Mouse (Mus musculus) thymus, postnatal 0 days (tissue): ENCODE data around the gene 4933402D24Rik. TPM values are rescaled to one million over a fixed set of nuclear protein-coding genes. Genes with fewer than 3 reads are reported as not detected.

Source experiments
- DNase-seq: peaks from one replicate; pipeline ENCODE4 v3.0.0-alpha.2; 2015; ENCODE audit warnings: low spot score
- polyA plus RNA-seq: library from polyadenylated mRNA; unstranded; fragments of >200 nt; fragmentation: Nextera tagmentation; extraction: Ambion mirVana; gene quantifications from 2 replicates; pipeline ENCODE4 v1.2.1, GENCODE M21; 2015

Gene 4933402D24Rik
- not detected in 2 replicates for polyA plus RNA-seq

DNA sequence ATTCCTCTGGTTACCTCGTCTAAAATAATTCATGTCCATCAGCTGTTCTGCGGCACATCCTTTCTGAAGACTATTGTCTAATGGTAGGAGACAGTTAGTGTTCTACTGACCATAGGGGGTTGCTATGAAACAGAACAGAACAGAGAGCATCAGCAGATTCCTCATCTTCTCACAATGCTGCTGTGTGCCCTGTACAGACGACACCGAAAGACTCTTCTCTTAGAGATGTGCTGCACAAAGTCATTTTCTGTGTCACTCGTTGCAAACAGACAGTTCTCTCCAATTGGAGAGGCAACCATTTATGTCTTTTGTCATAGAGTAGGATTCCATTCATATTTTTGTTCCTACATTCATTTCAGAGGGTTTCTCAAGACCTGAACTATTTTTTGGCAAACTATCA, at the start of gene 4933402D24Rik:
Gene 4933402D24Rik (minus strand): TSS at position 101 of the 400 bp plus-strand sequence.
- DNase-seq = no peak

DNA sequence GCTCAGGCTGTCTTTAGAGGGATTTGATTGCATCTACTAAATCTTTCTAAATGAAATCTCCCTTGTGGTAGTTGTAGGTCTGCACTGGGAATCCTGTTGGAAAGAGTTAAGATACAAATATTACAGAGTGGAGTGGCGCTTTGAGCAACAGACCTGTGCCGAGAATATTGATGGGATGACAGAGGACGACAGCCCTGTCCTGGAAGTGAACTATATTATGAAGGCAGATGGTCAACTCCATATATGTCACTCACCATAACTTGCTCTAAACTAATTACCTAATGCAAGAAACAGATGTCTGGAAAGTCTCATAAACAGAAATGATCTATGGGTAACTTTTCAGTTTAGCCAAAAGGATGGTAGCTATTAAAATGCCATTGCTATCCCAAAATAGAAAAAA, 39.5 kb upstream of the 4933402D24Rik start:
- no peak for DNase-seq

DNA sequence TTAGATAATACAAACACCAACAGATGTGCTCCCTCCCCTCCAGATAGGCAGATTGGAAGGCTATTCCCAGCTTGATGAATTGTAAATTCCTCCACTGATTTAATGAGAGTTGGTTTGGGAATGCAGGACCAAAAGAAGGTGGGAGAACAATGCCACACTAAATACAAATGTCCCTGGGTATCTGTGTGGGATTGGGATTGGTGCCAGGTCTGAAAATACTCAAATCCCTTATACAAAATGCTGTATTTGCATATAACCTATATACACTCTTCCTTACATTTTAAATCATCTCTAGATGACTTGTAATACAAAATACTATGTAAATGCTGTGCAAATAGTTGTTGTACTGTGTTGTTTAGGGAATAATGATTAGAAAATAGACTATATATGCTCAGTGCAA, 36.0 kb upstream of the 4933402D24Rik start:
- DNase-seq = no peak

GRCm38 (mm10) chr1:63794326-63794725, 25.3 kb upstream of the 4933402D24Rik start:
- no peak for DNase-seq

DNA sequence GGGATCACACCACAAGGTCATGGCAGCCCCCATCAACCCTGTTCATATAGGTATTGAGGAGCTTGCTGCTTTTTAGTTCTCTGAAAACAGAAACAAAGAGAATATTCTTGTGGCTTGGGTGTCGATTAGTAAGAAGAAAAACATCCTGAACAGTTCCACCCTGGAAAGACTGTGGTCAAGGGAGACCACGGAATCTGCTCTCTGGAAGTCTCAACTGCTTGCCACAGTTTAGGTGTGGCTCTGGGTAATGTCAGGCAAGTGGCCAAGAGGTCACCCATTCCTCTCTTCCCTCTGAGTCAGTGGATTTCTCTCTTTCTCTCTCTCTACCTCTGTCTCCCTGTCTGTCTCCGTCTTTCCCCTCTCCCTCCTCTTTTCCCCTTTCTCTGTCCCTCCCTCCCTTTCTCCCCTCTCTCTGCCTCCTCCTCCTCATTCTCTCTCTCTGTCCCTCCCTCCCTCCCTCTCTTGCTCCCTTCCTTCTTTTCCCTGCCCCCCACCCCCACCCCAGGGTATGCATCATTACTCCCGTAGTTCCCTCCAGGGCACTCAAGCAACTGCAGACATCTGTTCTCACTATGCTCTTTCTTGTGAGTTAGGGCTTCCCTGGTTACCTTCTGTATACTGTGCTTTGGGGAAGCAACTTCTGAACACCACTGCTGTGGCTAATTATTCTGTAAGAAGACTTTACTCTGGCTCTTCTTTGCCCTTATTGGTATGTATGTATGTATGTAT, 8.0 kb upstream of the 4933402D24Rik start:
- no peak for DNase-seq

DNA sequence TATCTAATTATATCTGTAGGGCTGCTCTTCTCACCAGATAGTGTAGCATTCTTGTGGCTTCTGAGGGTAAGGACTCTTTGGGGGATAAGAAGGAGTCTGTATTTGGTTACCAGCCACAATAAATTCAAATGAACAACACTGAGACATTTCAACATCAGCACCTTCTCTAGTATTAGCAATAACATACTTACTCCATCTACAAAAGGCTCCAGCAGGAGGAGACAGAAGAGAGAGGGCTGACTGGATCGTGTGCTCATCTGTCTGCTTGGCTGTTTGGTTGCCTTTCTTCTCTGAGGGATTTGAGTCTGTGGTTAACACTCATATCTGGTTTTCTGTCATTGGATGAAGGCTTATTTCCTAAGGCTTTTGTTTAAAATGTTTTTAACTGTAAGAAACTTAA, 7.3 kb upstream of the 4933402D24Rik start:
- no peak for DNase-seq

GRCm38 (mm10) chr1:63770309-63770708, 1.2 kb upstream of the 4933402D24Rik start:
- DNase-seq = no peak

DNA sequence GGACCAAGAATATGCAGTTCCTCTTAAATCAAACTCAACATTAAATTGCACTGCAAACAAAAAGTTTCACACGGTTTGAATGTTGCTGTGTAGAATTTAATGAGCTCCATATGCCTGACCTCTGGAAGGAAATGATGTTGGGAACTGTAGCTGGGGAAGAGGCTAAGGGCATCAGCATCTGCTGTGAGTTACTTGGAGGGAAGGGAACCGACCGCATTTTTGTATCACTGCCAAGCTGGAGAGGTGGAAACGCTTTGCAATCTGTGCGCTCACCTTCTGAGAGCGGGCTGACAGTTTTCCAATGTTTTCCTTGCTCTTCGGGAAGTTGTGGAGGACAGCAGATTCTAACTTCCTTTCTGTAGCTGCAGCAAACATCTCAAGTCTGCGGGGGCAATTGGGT, 955 bp downstream of the 4933402D24Rik start:
- no peak for DNase-seq

DNA sequence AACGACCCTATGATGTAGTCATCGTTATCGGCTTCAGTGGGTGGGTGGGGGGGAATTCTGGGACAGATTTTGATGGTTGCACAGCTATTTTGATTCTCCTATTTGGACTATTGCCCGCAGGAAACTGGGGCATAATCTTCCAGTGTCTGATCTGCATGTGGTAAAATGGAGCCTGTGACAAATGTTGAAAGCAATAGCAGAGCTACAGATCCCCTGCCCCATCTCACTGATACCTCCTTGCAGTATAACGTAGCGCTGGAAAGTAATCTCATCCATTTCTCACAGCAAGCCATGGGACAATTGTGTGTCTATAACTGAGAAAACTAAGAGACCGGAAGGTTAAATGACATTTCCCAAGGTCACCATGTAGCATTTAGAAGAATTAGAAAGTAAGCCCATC, 4.7 kb downstream of the 4933402D24Rik start:
- no peak for DNase-seq

- no peak for DNase-seq
Observed at GRCm38 (mm10) chr1:63763881-63764386, 5.1 kb downstream of the 4933402D24Rik start.

- peak; percentile 56 for DNase-seq
Observed at GRCm38 (mm10) chr1:63763212-63763694, 5.8 kb downstream of the 4933402D24Rik start.

- no peak for DNase-seq
Observed at GRCm38 (mm10) chr1:63756005-63756404, 13.1 kb downstream of the 4933402D24Rik start.

- peak; percentile 91 for DNase-seq
Observed at GRCm38 (mm10) chr1:63730240-63730771, 38.8 kb downstream of the 4933402D24Rik start, which contains the start of the genes Mdh1b and Fastkd2. Gene Mdh1b (minus strand): TSS chr1:63730318. Gene Fastkd2 (plus strand): TSS chr1:63730614.

DNA sequence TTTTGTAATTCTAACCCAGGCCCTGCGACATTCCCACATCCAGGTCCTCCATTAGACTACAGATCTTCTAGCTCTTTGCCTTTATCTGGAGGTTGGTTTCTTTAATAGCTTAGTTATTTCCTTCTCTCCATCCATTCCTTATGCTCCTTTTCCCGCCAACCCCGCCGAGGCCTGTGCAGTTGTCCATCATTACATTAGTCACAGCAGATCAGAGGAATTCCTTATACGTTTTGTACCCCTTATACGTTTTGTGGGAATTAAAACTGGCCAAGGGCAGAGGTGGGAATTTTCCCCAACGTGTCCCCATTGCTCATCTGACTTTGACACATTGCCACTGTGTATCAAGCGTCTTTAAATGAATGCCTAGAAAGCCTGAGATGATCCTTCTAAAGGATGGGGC, 39.3 kb downstream of the 4933402D24Rik start:
- no peak for DNase-seq

DNA sequence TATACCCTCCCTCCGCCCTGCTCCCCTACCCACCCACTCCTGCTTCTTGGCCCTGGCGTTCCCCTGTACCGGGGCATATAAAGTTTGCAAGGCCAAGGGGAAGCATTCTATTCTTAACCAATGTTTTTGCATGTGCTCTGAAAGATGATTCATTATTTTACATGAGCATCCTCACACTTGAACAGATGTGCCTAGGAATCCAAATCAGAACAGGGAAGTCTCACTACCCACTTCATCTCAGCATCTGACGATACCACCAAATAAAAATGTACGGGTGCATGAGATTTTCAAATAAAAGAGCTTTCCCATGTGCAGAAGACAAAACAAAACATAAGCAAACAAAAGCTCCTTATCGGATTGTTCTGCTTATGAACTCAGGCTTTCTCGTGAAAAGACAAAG, 48.9 kb downstream of the 4933402D24Rik start:
- DNase-seq = no peak

DNA sequence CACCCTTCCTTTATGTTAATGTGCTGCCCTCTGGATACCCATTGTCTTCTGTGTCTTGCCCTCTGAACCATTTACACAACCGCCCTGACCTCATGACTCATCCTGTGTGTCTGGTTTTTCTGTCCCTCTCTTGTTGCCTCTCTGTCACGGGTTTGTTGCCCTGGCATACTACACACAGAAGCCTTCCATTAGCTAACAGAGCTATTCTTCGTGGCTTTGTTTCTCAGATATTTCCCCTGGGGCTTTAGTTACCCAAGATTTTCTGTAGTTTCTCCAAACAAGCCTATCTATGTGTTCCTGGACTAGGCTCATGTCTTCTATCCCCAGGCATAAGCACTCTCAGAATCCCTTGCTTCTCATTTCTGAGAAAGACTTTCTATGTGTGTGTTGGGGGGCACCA, 60.2 kb downstream of the 4933402D24Rik start:
- DNase-seq = no peak

- no peak for DNase-seq
Observed at GRCm38 (mm10) chr1:63705733-63706132, 63.3 kb downstream of the 4933402D24Rik start.

Other genes with a start within 250 kb of the 4933402D24Rik start
- gene Gm39653, start 153.3 kb downstream of the 4933402D24Rik start, polyA plus RNA-seq = not detected in 2 replicates
- gene Dytn, start 82.3 kb downstream of the 4933402D24Rik start, polyA plus RNA-seq = not detected in 2 replicates
- not detected in 2 replicates for gene Mdh1b, start 38.9 kb downstream of the 4933402D24Rik start, polyA plus RNA-seq
- 42.2 and 46.3 TPM in 2 replicates for gene Fastkd2, start 38.7 kb downstream of the 4933402D24Rik start, polyA plus RNA-seq